Mouse (Mus musculus): Measurements from ENCODE around the gene Tbk1.

The Tbk1 gene

GRCm38 (mm10) chr10:121587371-121587840 lies 819 bp upstream of the Tbk1 start:
- DNase-seq (ENCODE audit: low spot score): no peak

GRCm38 (mm10) chr10:121585791-121586642 lies 570 bp downstream of the Tbk1 start:
- DNase-seq (ENCODE audit: low spot score): no peak

- no peak for DNase-seq (ENCODE audit: low spot score)
These were observed 1.4 kb downstream of the Tbk1 start for GRCm38 (mm10) chr10:121585056-121585790.

- DNase-seq (ENCODE audit: low spot score): no peak
These were observed 2.6 kb downstream of the Tbk1 start for GRCm38 (mm10) chr10:121584033-121584432.

GRCm38 (mm10) chr10:121583016-121583415 lies 3.6 kb downstream of the Tbk1 start:
- no peak for DNase-seq (ENCODE audit: low spot score)

GRCm38 (mm10) chr10:121582287-121582686 lies 4.3 kb downstream of the Tbk1 start:
- DNase-seq (ENCODE audit: low spot score): no peak

GRCm38 (mm10) chr10:121581405-121581804 lies 5.2 kb downstream of the Tbk1 start:
- DNase-seq (ENCODE audit: low spot score): no peak

GRCm38 (mm10) chr10:121580381-121580780 lies 6.2 kb downstream of the Tbk1 start:
- no peak for DNase-seq (ENCODE audit: low spot score)

- no peak for DNase-seq (ENCODE audit: low spot score)
These were observed 10.2 kb downstream of the Tbk1 start for GRCm38 (mm10) chr10:121576372-121576771.

- no peak for DNase-seq (ENCODE audit: low spot score)
These were observed 15.0 kb downstream of the Tbk1 start for GRCm38 (mm10) chr10:121571511-121572147.

GRCm38 (mm10) chr10:121571031-121571430 lies 15.6 kb downstream of the Tbk1 start:
- DNase-seq (ENCODE audit: low spot score): no peak

- no peak for DNase-seq (ENCODE audit: low spot score)
These were observed 16.8 kb downstream of the Tbk1 start for GRCm38 (mm10) chr10:121569796-121570195.

- DNase-seq (ENCODE audit: low spot score): no peak
These were observed 17.5 kb downstream of the Tbk1 start for GRCm38 (mm10) chr10:121569001-121569589.

- no peak for DNase-seq (ENCODE audit: low spot score)
These were observed 18.1 kb downstream of the Tbk1 start for GRCm38 (mm10) chr10:121568534-121568933.

- no peak for DNase-seq (ENCODE audit: low spot score)
These were observed 18.6 kb downstream of the Tbk1 start for GRCm38 (mm10) chr10:121568026-121568425.

GRCm38 (mm10) chr10:121564447-121564846 lies 22.1 kb downstream of the Tbk1 start:
- DNase-seq (ENCODE audit: low spot score): no peak

GRCm38 (mm10) chr10:121558231-121558630 lies 28.4 kb downstream of the Tbk1 start:
- no peak for DNase-seq (ENCODE audit: low spot score)

- DNase-seq (ENCODE audit: low spot score): no peak
These were observed 30.3 kb downstream of the Tbk1 start for GRCm38 (mm10) chr10:121556263-121556662.

- no peak for DNase-seq (ENCODE audit: low spot score)
These were observed 36.3 kb downstream of the Tbk1 start for GRCm38 (mm10) chr10:121550334-121550733.

GRCm38 (mm10) chr10:121549670-121550069 lies 36.9 kb downstream of the Tbk1 start:
- DNase-seq (ENCODE audit: low spot score): no peak

- DNase-seq (ENCODE audit: low spot score): no peak
These were observed 39.4 kb downstream of the Tbk1 start for GRCm38 (mm10) chr10:121547162-121547561.

GRCm38 (mm10) chr10:121543577-121543976 lies 43.0 kb downstream of the Tbk1 start:
- no peak for DNase-seq (ENCODE audit: low spot score)

Measured in urinary bladder, postnatal 10 days (tissue).